Mouse (Mus musculus) hindbrain, postnatal 0 days (tissue): ENCODE data around the gene Arpc1b. TPM values are rescaled to one million over a fixed set of nuclear protein-coding genes. Genes with fewer than 3 reads are reported as not detected.

ENCODE experiments used
- ATAC-seq: fragments of 200-750 bp; cut with Nextera tagmentation; 2 replicates; pipeline ENCODE4 v1.8.0; 2017; ENCODE audit warnings: mild to moderate bottlenecking, moderate TSS enrichment, moderate library complexity
- DNase-seq: peaks from one replicate; pipeline ENCODE4 v3.0.0-alpha.2; 2015; ENCODE audit warnings: low spot score
- H3K27ac ChIP-seq: fragments of 300-500 bp; sonication (generic); 2 replicates; pipeline ENCODE4 v1.5.1; 2014; ENCODE audit warnings: mild to moderate bottlenecking
- H3K27me3 ChIP-seq: fragments of 300-500 bp; sonication (generic); 2 replicates; pipeline ENCODE4 v1.6.1; 2014; ENCODE audit warnings: low read length, mixed read lengths; ENCODE audit not compliant: insufficient read depth
- H3K36me3 ChIP-seq: fragments of 300-500 bp; sonication (generic); 2 replicates; pipeline ENCODE4 v1.6.1; 2014; ENCODE audit warnings: low read length, mixed read lengths; ENCODE audit not compliant: insufficient read depth
- H3K4me1 ChIP-seq: fragments of 300-500 bp; sonication (generic); 2 replicates; pipeline ENCODE4 v1.6.1; 2014; ENCODE audit warnings: antibody characterized with exemption, low read length, mixed read lengths; ENCODE audit not compliant: insufficient read depth
- H3K4me2 ChIP-seq: fragments of 300-500 bp; sonication (generic); 2 replicates; pipeline ENCODE4 v1.6.1; 2014; ENCODE audit warnings: low read depth, mild to moderate bottlenecking, low read length, moderate library complexity, mixed read lengths
- H3K4me3 ChIP-seq: fragments of 300-500 bp; sonication (generic); 2 replicates; pipeline ENCODE4 v1.5.1; 2014; ENCODE audit warnings: low read length
- H3K9ac ChIP-seq: fragments of 300-500 bp; sonication (generic); replicated peaks from 2 replicates; pipeline ENCODE4 v1.6.1; 2014; ENCODE audit warnings: mild to moderate bottlenecking, low read length, moderate library complexity, mixed read lengths
- H3K9me3 ChIP-seq: fragments of 300-500 bp; sonication (generic); 2 replicates; pipeline ENCODE4 v1.6.1; 2016; ENCODE audit warnings: low read length, mixed read lengths
- CTCF ChIP-seq: IDR thresholded peaks from 2 replicates; pipeline ENCODE4 v1.5.1; 2016; ENCODE audit warnings: antibody characterized with exemption, control low read depth, low read depth
- WGBS: fragments of 180-500 bp; shearing (Covaris S2); extraction: QIAGEN DNeasy Blood & Tissue Kit; methylation state at CpG from one replicate; pipeline ENCODE4 v1.1.7; 2014; 5-methylcytosine and 5-hydroxymethylcytosine counted together
- polyA plus RNA-seq: library from polyadenylated mRNA; unstranded; fragments of >200 nt; fragmentation: Nextera tagmentation; extraction: Ambion mirVana; gene quantifications from 2 replicates; pipeline ENCODE4 v1.2.1, GENCODE M21; 2015
- total RNA-seq: library from RNA; depleted of rRNA; stranded (reverse); fragments of >200 nt; gene quantifications from 2 replicates; pipeline ENCODE4 v1.2.3, GENCODE M21; 2014

Gene Arpc1b
- total and polyA plus RNA-seq, 2 experiments from 2014 or later: 53.3 to 73.6 TPM

- WGBS: 92% methylated on average over 5 of the region's 5 CpGs
- no peaks in the 10 kb centered on the region for H3K27me3 ChIP-seq
These were observed 38.7 kb downstream of the Arpc1b start for GRCm38 (mm10) chr5:145152690-145153089.

GRCm38 (mm10) chr5:145161361-145161760, 47.3 kb downstream of the Arpc1b start:
- Histone ChIP-seq H3K9me3 (no peaks in the 10 kb centered on the region), H3K27ac (no peak overlapping the region), H3K4me1 (peaks cover 7% of the 10 kb centered on the region), H3K4me3 (no peak overlapping the region), H3K4me2 (no peak overlapping the region), H3K9ac (no peak overlapping the region), H3K27me3 (no peaks in the 10 kb centered on the region), H3K36me3 (peaks cover 50% of the 10 kb centered on the region)
- DNase-seq (no peak), ATAC-seq (no peak)
- TF ChIP-seq CTCF: no peak
- WGBS: 96% methylated on average over 14 of the region's 14 CpGs

More at GRCm38 (mm10) chr5:145152690-145153089, 38.7 kb downstream of the Arpc1b start:
- no peak for DNase-seq
- Histone ChIP-seq H3K9me3 (no peaks in the 10 kb centered on the region), H3K27ac (no peak overlapping the region), H3K4me2 (no peak overlapping the region), H3K36me3 (peaks cover 51% of the 10 kb centered on the region), H3K4me1 (no peaks in the 10 kb centered on the region), H3K9ac (no peak overlapping the region), H3K4me3 (no peak overlapping the region)
- ATAC-seq: no peak
- TF ChIP-seq CTCF: no peak

- H3K4me3 ChIP-seq: no peak overlapping the region
- H3K4me2 ChIP-seq: no peak overlapping the region
- peaks cover 29% of the 10 kb centered on the region for H3K36me3 ChIP-seq
- DNase-seq: no peak
- H3K27me3 ChIP-seq: no peaks in the 10 kb centered on the region
- H3K9me3 ChIP-seq: no peaks in the 10 kb centered on the region
- TF ChIP-seq CTCF: no peak
- no peak overlapping the region for H3K9ac ChIP-seq
- no peak for ATAC-seq
- no peak overlapping the region for H3K27ac ChIP-seq
- WGBS: 63% methylated on average over 3 of the region's 3 CpGs
- peaks cover 13% of the 10 kb centered on the region for H3K4me1 ChIP-seq
These were observed 50.7 kb downstream of the Arpc1b start for GRCm38 (mm10) chr5:145164710-145165109.

- H3K36me3 ChIP-seq: peaks cover 24% of the 10 kb centered on the region
- no peak for DNase-seq
- WGBS: 93% methylated on average over 15 of the region's 15 CpGs
- H3K27me3 ChIP-seq: no peaks in the 10 kb centered on the region
- H3K4me3 ChIP-seq: no peak overlapping the region
- no peak overlapping the region for H3K9ac ChIP-seq
- H3K27ac ChIP-seq: no peak overlapping the region
- no peaks in the 10 kb centered on the region for H3K9me3 ChIP-seq
- ATAC-seq: no peak
- H3K4me1 ChIP-seq: peaks cover 13% of the 10 kb centered on the region
- no peak for TF ChIP-seq CTCF
- no peak overlapping the region for H3K4me2 ChIP-seq
These were observed 51.2 kb downstream of the Arpc1b start for GRCm38 (mm10) chr5:145165184-145165583.

- DNase-seq: peak; percentile 99
- peak within 1 kb of the TSS; percentile 93 for H3K4me2 ChIP-seq
- H3K9me3 ChIP-seq: no peaks in the 10 kb centered on the region
- H3K36me3 ChIP-seq: peaks cover 18% of the 10 kb centered on the region
- peak; percentile 96 for ATAC-seq
- no peaks in the 10 kb centered on the region for H3K27me3 ChIP-seq
- peak within 1 kb of the TSS; percentile 74; the same call in 1 of the 2 replicates for H3K27ac ChIP-seq
- peaks cover 13% of the 10 kb centered on the region for H3K4me1 ChIP-seq
- H3K4me3 ChIP-seq: peak within 1 kb of the TSS; percentile 91
- WGBS: 1% methylated on average over 51 of the region's 51 CpGs
- H3K9ac ChIP-seq: peak within 1 kb of the TSS; percentile 85
- 0 out of 2 replicates have a peak, but pooled peaks have one; percentile 6 for TF ChIP-seq CTCF
These were observed 52.7 kb downstream of the Arpc1b start, which contains the start of the genes Ptcd1 and Cpsf4 for GRCm38 (mm10) chr5:145166536-145167305. Gene Ptcd1, minus strand, starts transcription at chr5:145167108. Gene Cpsf4, plus strand, starts transcription at chr5:145167213.

- WGBS: under 1% methylated on average over 27 of the region's 28 CpGs
- TF ChIP-seq CTCF: no peak
- Histone ChIP-seq H3K27ac (peak overlapping the region; percentile 74; the same call in 1 of the 2 replicates), H3K36me3 (peaks cover 18% of the 10 kb centered on the region), H3K9ac (peak overlapping the region; percentile 85), H3K9me3 (no peaks in the 10 kb centered on the region), H3K4me3 (peak overlapping the region; percentile 91), H3K27me3 (no peaks in the 10 kb centered on the region), H3K4me2 (peak overlapping the region; percentile 93), H3K4me1 (peaks cover 13% of the 10 kb centered on the region)
- DNase-seq: no peak
- ATAC-seq: peak; percentile 57; the same call in 1 of the 2 replicates
These were observed 53.3 kb downstream of the Arpc1b start for GRCm38 (mm10) chr5:145167306-145167661.
